Mouse (Mus musculus) mature B cell (primary cell): ENCODE results near the gene Msi2.

ENCODE experiments used
- in situ Hi-C: fragments of 300-500 bp; cut with MboI; formaldehyde crosslinking; loops from 2 replicates; pipeline ENCODE4 v1.14.3; 2019

Msi2 gene

DNA sequence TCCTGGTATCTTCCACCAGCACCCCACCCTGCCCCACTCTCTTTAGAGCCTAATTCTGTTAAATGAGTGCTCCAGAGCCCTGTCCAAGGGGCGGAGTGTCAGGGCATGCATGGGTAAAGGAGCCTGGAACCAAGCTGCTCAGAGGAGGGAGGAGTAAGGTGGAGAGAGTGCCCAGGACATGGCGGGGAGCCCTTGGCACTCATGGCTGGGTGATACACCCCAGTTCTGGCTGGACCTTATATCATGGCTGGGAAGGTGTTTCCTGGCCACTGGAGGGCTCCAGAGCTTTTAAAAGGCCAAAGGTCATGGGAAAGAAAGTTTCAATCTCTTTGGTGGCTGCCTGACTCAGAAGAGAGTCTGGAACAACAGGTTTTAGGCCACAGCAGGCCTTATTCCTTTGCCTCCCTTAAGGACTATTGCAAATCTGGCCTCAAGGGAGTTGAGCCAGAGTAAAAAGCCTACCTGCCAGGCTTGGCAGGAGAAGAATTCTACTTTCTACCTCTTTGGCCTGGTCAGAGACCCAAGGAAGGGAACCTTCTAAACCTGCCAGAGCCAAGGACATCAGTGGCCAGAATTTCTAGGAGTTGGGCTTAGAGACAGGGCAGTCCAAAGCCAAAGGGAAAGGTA, 352.3 kb downstream of the Msi2 start:
- in situ Hi-C loops: no loop called here

DNA sequence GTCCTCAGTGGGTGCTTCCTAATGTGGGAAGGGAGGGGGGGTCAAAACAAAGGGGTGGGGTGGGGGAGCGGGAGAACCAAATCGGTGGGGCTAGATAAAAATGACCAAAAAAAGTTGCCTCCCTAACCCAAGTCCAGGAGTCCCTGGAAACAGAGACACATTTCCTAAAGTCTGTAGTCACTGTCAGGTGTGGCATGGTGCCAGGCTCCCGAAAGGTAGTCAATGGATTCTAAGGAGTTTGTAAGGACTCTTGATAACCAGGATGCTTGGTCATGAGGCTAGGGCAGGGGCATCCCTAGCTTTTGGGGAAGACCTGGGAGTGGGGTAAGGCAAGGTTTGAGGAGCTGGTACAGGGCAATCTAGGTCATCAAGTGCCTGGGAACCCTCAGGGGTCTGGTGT, 354.1 kb downstream of the Msi2 start:
- in situ Hi-C loops: no loop called here

DNA sequence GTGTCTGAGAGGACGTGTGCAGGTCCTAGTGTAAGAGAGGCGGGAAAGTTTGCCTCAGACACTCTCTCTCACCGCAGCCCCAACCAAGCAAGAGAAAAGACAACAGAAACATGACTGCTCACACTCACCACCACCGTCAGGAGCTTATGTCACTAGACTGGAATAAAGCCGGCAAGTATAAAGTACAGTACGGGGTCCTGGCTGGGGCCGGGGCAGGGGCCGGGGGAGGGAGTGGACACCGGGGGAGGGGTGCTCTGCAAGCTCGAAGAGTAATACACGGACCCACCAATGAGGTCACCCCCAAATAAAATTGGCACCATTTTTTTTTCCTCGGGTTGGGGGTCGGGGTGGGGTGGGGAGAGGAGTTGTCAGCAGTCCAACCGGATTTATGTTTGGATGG, 354.8 kb downstream of the Msi2 start:
- in situ Hi-C loops: no loop called here

DNA sequence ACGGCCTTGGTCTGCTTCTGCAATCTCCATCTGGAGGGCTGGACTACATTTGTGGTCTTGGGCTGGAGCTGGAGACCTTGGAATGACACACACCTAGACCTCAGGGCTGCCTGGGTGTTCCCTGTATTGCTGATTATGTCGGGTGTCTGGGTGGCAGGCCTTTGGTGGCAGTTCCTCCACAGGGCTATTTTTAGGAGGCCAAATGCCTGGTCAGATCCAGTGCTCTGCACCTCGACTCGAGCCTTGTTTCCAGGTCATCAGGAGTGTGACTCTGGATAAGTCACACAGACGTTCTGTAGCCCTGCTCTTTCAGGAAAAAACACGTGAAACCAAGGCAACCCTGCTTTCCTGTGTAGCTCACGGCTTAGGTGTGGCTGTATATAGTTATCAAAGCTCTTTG, 358.6 kb downstream of the Msi2 start:
- in situ Hi-C loops: no loop called here

DNA sequence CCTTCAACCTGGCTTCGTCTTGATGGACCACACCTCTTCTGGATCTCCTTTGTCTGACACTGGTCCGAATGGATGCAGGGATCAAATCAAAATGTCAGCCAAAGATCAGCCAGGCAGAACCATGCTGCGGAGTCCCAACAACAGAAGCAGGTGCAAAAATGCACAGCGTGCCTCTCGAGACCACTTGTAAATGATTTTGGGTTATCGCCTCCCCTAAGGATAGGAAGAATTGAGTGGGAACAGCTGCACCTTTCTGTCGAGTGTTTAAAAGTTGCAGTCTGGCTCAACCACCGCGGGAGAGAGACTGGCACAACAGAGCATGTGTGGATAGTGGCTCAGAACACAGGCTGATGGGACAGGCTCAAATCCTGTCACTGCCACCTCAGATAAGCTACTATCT, 361.0 kb downstream of the Msi2 start:
- in situ Hi-C loops: no loop called here

DNA sequence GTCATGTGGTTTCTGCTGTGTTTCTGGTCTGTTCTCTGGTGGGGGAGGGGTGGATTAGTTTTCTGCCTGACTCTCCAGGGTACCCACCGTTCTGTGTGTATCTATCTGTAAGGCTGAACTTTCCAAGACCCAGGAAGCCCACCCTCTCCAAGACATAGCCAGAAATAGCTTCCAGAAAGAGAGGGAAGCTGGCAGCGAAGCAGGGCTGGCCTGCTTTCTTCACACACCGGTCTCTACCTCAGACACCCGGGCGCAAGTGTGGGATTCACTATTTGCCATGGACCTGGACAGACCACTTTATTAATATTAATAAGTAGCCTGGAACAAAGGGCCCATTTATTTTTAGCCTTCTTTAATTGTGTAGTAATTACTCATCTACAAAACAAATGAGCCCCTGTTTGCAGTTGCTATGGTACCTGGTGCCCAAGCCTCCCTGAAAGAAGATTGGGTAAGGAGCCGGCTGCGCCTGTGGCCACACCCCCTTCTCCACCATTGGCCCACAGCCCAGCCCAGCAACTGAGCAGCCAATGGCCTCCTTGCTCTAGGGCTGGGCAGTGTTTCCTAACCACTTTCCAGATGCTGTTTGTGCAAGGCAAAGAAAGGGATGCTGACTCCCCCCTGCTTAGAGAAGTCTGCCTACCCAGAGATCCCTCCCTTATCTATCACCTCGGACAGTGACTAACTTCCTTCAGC, 361.6 kb downstream of the Msi2 start:
- in situ Hi-C loops: no loop called here

DNA sequence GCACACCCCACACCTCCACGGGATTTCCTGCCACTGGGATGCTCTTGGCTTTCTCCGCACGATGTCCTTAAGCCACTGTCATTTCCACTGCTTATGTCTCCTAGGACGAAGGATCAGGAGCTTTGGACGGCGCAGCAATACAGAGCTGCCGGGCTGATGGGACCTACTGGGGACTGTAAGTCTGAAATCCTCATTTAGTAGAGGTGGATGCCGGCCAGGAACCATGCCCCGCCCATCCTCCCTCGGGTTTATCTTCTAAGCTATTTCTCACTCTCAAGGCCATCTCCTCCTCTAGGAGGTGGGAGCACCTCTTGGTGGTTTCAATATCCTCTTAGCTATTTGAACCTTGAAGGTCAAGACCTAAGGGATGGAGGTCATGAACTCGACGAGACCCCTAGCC, 362.3 kb downstream of the Msi2 start:
- in situ Hi-C loops: no loop called here

DNA sequence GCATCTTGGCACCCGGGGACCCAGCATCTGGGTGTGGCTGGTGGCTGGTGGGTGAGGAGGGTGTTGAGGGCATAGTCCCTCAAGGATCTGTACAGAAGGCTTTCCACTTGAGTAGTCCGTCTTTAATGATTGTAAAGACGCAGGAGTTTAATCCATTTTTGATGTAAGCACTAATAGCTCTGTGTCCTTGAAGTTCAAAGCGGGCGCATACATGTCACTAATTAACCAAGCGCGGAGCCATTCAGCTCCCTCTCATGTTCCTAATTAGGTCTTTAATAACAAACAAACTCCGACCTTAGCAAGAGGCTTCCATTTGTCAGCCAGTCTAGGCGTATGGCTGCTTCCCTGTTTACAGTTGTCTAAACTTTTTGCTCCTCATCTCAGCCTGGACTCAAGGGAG, 363.5 kb downstream of the Msi2 start:
- in situ Hi-C loops: no loop called here

DNA sequence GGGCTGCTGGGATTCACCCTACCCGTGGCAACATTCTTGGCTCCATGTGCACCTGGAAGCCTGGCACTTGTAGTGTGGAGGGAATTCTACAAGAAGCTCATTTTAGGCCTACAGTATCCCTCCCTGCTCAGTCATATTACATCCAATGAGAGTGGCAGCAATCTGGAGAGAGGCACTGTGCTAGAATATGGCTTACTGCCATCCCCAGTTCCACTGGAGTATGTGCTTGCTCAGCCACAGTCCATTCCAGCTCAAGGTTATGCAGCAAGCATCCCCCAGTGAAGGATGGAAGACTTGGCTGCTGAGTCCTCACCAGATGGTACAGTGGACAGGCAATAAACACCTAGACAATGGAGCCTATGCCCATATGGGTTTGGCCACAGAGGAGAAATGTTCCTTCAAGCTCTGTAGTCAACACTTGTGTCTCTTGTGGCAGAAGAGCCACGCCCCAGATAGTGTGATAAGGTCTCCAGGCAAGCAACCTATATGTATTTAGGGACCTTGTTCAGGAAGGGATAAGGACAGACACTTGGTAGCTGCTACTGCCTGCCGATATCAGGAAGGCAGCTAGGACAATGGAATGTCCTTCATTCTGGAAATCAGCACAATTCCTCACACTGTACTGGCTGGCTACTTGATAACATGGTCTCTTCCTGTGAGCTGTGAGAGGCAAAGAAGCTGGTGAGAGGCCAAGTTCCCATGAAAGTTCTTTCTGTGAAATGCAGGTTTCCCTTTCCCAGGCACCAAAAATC, 366.4 kb downstream of the Msi2 start:
- in situ Hi-C loops: no loop called here

DNA sequence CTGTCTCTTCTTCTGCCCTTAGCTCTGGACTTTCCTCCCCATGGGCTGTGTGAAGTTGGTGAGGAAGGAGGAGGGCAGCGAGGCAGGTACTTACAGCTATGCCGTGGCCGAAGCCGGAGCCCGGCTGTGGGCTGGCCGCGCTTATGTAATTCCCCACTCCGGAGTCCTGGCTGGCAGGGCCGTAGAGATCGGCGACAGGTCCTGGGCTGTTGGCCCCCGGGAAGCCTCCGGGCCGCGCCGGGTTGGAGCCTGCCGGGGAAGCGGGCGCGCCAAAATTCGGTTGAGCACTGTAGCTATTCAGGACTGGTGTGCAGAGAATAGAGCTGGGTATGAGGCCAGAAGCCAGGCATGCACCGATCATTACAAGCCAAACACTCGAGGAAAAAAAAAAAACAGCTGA, 369.6 kb downstream of the Msi2 start:
- in situ Hi-C loops: no loop called here

DNA sequence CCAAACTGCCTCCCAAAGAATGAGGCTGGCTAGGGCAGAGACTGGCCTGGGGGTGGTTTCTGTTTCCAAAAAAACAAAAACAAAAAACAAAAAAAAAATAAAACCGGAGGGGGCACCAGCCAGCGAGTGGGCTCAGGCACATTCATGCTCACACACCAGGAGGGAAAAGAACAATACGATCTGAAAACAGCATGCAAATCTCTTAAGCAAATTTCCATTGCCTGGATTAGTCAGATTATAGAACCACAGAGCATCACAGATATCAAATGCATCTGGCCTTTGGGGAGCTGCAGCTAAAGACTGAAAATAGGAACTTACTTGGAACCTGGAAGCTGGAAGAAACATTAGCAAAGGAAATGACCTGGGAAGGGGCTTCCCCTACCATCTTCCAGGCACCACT, 370.3 kb downstream of the Msi2 start:
- in situ Hi-C loops: no loop called here

DNA sequence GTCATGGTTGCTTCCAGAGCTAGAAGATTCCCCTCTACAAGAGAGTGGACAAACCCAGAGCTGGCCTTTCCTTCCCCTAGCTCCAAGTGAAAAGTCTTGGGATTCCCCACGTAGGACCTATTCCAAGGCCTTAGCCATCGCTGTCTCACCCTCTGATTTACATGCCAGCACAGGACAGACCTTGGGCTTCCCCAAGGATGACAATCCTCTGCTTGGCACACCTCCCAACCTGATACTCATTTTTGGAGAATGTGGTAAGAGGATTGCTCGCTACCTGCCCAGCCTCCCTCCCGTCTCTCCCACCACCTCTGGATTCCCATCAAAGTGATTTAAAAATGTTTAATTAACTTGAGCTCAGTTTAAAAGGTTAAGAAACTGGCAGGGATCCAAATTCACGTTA, 372.2 kb downstream of the Msi2 start:
- in situ Hi-C loops: no loop called here

DNA sequence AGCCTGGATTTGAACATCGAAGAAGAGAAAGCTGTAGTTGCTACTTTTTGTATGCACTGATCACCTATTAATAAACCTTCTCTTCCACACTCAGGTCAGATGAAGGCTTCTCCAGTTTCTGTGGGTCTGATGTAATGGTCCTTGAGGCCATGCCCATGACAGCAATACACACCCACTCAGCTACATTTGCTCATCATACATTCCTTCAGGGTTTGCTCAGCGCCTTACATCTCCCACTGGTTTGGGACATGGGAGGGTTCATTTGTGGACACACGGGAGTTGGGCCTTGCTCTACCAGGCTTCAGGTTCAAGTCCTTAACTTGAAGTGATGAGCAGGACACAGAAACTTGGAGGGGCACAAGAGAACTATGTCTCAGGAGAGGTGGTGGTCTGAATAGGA, 380.4 kb downstream of the Msi2 start:
- in situ Hi-C loops: no loop called here

DNA sequence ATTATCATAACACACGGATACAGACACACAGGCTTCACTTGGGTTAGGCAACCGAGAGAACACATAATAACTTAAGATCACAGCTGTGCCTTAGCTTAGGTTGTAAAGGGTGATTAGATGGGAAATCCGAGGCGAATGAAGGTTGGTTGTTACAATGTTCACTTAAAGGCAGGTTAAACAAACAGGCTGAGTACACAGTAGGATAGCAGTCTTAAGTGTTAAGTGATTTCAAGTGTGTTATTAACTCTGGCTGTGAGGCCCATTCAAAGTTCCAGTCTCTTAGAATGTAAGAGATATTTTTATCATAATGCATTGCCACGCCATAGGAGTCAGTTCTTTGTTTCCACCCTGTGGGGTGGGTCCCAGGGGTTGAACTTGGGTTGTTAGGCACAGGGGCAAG, 383.4 kb downstream of the Msi2 start:
- in situ Hi-C loops: no loop called here

DNA sequence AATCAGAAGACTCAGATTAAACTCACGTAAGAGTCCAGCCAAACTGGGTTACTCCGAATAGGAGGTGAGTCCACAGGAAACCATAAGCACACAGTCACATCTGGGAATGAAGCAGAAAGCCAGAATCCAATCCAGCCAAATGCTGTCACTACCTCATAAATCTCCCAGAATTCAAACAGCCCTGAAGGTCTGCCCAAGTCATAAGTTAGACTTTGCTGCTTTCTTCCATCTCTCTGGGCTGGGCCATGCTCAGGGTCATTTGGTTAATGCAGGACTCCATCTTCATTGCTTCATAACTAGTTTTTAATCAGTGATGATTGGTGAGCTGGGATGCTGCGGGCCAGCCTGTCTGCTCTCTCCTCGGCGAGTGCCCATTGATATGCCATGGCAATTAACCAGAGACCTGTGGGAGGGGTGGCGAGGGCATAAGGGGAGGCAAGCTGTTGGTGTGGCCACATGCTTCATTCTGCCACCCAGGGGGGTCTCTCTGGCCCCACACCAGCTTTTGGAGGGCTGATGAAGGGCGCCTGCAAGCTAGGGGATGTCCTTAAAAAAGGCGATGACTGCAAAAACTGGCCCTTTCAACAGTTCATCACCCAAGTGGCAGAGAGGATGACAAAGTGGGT, 385.9 kb downstream of the Msi2 start:
- in situ Hi-C loops: no loop called here

DNA sequence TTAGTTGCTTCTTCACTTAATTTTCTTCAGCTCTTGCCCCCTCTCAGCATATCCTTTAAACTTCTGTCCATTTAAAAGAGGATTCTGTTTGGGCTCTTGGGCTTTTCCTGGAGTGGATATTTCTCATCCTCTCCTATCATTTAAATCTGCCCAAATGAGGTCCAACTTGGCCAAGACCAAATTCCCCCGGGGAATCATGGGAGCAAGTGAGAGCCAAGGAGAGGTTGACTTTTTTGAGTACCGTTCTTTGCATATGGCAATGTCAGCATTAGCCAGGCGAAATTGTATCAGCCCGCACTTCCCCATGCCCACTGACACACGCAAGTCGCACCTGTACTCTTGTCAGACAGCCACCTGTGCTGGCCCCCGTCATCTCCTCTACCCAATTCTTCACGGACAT, 386.6 kb downstream of the Msi2 start:
- in situ Hi-C loops: no loop called here

DNA sequence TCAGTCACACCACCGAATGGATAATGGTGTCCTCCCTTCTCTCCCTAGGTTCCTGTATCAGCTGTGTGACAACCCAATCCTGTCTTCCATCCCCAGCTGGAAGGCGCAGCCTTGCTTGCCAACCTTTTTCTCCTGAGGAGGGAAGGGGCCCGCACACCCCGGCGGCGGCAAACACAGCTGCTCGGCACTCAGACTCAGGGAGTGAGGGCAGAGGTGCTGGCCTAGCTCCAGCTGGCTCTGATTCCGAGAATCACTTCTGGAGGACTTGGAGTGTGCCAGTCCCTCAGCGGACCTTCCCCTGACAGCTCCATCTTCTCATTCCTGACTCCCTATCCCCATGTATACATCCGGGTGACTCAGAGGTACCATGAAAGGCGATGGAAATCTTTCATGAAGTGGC, 387.5 kb downstream of the Msi2 start:
- in situ Hi-C loops: no loop called here

DNA sequence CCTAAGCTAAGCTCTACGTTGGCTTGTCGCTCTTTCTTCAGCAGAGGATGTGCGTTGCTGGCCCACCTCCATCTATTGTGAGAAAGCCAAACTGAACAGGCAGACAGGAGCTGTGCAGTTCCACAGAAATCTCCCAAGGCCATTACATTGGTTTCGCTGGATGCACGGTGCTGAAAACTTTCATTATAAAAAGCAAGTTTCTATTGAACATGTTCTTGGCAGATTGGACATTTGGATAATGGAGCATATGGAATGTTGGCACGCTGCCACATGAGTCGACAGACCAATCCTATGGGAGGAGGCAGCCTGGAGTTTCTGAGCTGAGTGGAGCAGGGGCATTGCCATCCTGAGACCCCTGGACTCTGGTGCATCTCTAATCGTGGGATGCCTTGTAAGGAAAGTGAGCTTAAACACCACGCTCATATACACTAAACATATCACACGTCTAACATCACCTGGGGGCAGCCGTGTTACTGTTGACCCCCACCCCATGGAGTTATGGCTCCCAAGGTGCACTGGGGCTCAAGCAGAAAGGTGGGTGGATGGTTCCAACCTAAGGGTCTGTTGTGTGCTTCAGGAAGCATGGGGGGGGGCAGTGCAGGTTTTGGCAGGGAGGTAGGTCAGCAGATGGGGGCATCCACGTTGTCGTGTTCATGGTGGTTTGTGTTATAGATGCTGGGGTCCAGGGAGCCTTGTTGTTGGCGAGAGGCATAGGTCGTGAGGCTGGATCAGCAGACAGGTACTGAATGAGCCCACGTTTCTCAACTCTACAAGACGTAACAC, 389.3 kb downstream of the Msi2 start:
- in situ Hi-C loops: no loop called here

DNA sequence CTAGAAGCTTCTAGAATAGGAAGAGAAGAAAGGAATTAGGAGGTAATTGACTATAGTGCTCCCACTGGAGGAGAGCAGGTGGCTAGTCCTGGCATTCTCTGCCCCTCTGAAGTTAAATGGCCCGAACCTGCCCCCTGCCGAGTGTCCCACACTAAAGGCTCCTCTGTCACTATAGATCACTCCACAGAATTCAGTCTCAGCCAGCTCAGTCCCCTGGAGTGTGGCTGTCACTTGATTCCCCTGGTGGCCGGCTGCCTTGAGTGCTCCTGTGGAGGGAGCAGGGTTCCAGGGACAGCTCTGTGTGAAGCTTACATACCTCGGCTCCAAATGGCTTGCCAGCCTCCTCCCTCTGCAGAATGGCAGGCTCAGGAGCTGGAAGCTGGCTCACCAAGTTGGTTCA, 391.3 kb downstream of the Msi2 start:
- in situ Hi-C loops: no loop called here

DNA sequence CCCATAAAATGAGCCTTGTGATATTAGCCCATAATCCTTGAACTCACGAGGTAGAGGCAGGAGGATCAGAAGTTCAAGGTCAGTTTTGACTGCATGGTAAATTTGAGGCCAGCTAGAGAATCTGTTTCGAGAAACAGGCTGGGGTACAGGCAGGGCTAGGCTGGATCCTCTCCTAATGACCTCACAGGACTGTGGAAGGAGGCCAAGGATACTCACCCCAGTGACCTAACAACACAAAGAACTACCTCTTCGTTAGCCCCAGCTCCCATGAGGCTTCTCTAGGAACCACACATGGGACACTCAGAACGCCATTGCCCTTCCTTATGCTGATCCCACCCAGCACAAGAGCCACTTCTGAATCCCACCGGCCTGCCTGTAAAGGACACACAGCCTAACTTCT, 399.5 kb downstream of the Msi2 start:
- in situ Hi-C loops: no loop called here

DNA sequence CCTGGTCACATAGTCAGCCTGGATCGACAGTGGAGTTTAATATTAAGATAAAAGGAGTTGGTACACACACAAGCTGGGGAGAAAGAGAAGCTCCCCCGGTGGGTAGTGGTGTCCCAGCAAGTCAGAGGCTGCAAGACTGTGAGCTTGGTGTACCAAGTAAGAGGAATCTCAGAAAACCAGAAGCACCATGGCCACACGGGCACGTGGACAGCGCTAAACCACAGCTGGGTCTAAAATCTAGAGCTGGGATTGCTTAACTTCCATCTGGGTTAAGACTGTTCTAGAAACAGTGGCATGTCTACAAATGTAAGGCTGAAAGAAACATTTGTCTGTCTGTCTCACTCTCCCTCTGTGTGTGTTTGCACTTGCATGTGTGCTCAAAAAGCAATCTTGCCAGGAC, 402.9 kb downstream of the Msi2 start:
- in situ Hi-C loops: no loop called here

DNA sequence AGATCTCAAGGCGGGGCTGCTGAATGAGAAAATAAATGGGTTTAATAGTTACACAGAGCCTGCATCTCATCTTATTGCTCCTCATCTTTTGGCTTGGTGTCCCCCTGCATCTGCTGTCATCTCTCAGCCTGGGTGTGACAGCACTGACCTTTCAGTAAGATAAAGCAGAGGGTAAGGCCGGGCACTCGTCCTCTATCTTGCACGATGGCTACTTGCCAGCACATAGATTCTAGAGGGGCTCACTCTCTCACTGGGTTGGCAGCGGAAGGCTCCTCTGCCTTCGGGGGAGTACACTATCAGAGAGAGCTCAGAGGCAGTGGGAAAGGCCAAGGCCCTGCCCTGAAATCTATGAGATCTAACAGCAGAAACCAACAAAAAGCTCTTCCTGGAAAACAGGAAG, 403.8 kb downstream of the Msi2 start:
- in situ Hi-C loops: no loop called here
